Mouse (Mus musculus) CH12.LX (cell line): ENCODE data around the gene Itfg1. TPM values are rescaled to one million over a fixed set of nuclear protein-coding genes. Genes with fewer than 3 reads are reported as not detected.
A peak's percentile ranks its signal among the peaks of the same experiment; 100 is the strongest.

Source experiments
- DNase-seq: peaks from one replicate; pipeline ENCODE4 v3.0.0-alpha.2; 2013; ENCODE audit errors: extremely low read depth
- H3K27ac ChIP-seq: 2 replicates; pipeline ENCODE4 v1.5.1; 2012; ENCODE audit warnings: low read depth, mild to moderate bottlenecking, control low read depth, moderate library complexity; ENCODE audit not compliant: insufficient read depth
- H3K27me3 ChIP-seq: replicated peaks from 2 replicates; pipeline ENCODE3; 2012; ENCODE audit warnings: inconsistent platforms
- H3K36me3 ChIP-seq, 2 experiments: replicated peaks in 1 of 2; 2 replicates each; pipeline versions ENCODE3 to v1.6.1; 2012; ENCODE audit warnings: inconsistent platforms in 1 of 2, low read length in 1 of 2, mild to moderate bottlenecking in 1 of 2, mixed read lengths in 1 of 2, moderate library complexity in 1 of 2; ENCODE audit not compliant: control insufficient read depth in 1 of 2, insufficient read depth in 1 of 2
- H3K4me1 ChIP-seq, 2 experiments: 2 replicates each; pipeline ENCODE4 v1.6.1; 2012; ENCODE audit warnings: inconsistent platforms in 1 of 2, moderate library complexity in 1 of 2; ENCODE audit not compliant: insufficient read depth in 2 of 2, control insufficient read depth in 1 of 2
- H3K4me2 ChIP-seq: 2 replicates; pipeline ENCODE4 v1.6.1; 2012; ENCODE audit warnings: low read depth, mild to moderate bottlenecking, control low read depth; ENCODE audit not compliant: poor library complexity, insufficient read depth, severe bottlenecking
- H3K4me3 ChIP-seq, 3 experiments: fragments of 150-350 bp in 1 of 3; sonication (generic) in 1 of 3; replicated peaks in 1 of 3; 2 replicates each; pipeline versions ENCODE3 to v1.5.1; 2011 to 2012; ENCODE audit warnings: low read depth in 2 of 3, low read length in 2 of 3, mild to moderate bottlenecking in 2 of 3, moderate library complexity in 2 of 3, control low read depth in 1 of 3, improper control_type of control experiment in 1 of 3, inconsistent platforms in 1 of 3, mixed read lengths in 1 of 3; ENCODE audit not compliant: poor library complexity in 1 of 3
- H3K79me2 ChIP-seq: replicated peaks from 2 replicates; pipeline ENCODE4 v1.6.1; 2012; ENCODE audit warnings: mild to moderate bottlenecking, moderate library complexity; ENCODE audit not compliant: control insufficient read depth, poor library complexity, insufficient read depth, severe bottlenecking; ENCODE audit errors: extremely low read depth
- H3K9ac ChIP-seq: 2 replicates; pipeline ENCODE4 v1.6.1; 2012; ENCODE audit warnings: low read depth, mild to moderate bottlenecking, control low read depth, moderate library complexity; ENCODE audit not compliant: insufficient read depth
- H3K9me3 ChIP-seq: replicated peaks from 2 replicates; pipeline ENCODE3; 2012; ENCODE audit warnings: low read length, inconsistent platforms, mixed read lengths
- CHD1 ChIP-seq: IDR thresholded peaks from 2 replicates; pipeline ENCODE4 v1.6.1; 2012; ENCODE audit warnings: low read depth, low read length, improper control_type of control experiment, inconsistent platforms
- CHD2 ChIP-seq: IDR thresholded peaks from 2 replicates; pipeline ENCODE4 v1.6.1; 2011; ENCODE audit warnings: low read length, improper control_type of control experiment
- CTCF ChIP-seq, 2 experiments: IDR thresholded peaks in 1 of 2; conservative IDR thresholded peaks in 1 of 2; 2 replicates each; pipeline ENCODE4 v1.5.1; 2011 to 2012; ENCODE audit warnings: low read depth in 2 of 2, low read length in 2 of 2, improper control_type of control experiment in 1 of 2, inconsistent platforms in 1 of 2, mild to moderate bottlenecking in 1 of 2, moderate library complexity in 1 of 2
- E2F4 ChIP-seq: IDR thresholded peaks from 2 replicates; pipeline ENCODE4 v1.6.1; 2011; ENCODE audit warnings: low read depth, low read length, improper control_type of control experiment; ENCODE audit not compliant: insufficient replicate concordance
- ELF1 ChIP-seq: IDR thresholded peaks from 2 replicates; pipeline ENCODE4 v1.6.1; 2014; ENCODE audit warnings: low read depth, mild to moderate bottlenecking, inconsistent platforms, low read length, improper control_type of control experiment
- EP300 ChIP-seq: IDR thresholded peaks from 2 replicates; pipeline ENCODE4 v1.6.1; 2011; ENCODE audit warnings: low read length, improper control_type of control experiment
- ETS1 ChIP-seq: conservative IDR thresholded peaks from 2 replicates; pipeline ENCODE4 v1.6.1; 2012; ENCODE audit warnings: low read depth, mild to moderate bottlenecking, inconsistent platforms, low read length, improper control_type of control experiment, moderate library complexity
- IRF4 ChIP-seq: IDR thresholded peaks from 2 replicates; pipeline ENCODE4 v1.6.1; 2014; ENCODE audit warnings: low read depth, mild to moderate bottlenecking, inconsistent platforms, low read length, improper control_type of control experiment
- JUND ChIP-seq: conservative IDR thresholded peaks from 2 replicates; pipeline ENCODE4 v1.6.1; 2011; ENCODE audit warnings: low read depth, low read length, improper control_type of control experiment
- KAT2A ChIP-seq: IDR thresholded peaks from 2 replicates; pipeline ENCODE4 v1.6.1; 2012; ENCODE audit warnings: low read length, improper control_type of control experiment, inconsistent platforms; ENCODE audit not compliant: insufficient replicate concordance
- MAFK ChIP-seq: IDR thresholded peaks from 2 replicates; pipeline ENCODE4 v1.6.1; 2011; ENCODE audit warnings: low read length, improper control_type of control experiment; ENCODE audit not compliant: insufficient replicate concordance
- MAX ChIP-seq: IDR thresholded peaks from 2 replicates; pipeline ENCODE4 v1.6.1; 2011; ENCODE audit warnings: low read length, improper control_type of control experiment
- MAZ ChIP-seq: IDR thresholded peaks from 2 replicates; pipeline ENCODE4 v1.6.1; 2012; ENCODE audit warnings: low read depth, mild to moderate bottlenecking, inconsistent platforms, low read length, improper control_type of control experiment, moderate library complexity
- MEF2A ChIP-seq: IDR thresholded peaks from 2 replicates; pipeline ENCODE4 v1.6.1; 2014; ENCODE audit warnings: low read depth, mild to moderate bottlenecking, inconsistent platforms, low read length, improper control_type of control experiment, borderline replicate concordance
- MXI1 ChIP-seq: IDR thresholded peaks from 2 replicates; pipeline ENCODE4 v1.6.1; 2011; ENCODE audit warnings: mild to moderate bottlenecking, low read depth, low read length, improper control_type of control experiment
- MYC ChIP-seq: IDR thresholded peaks from 2 replicates; pipeline ENCODE4 v1.6.1; 2011; ENCODE audit warnings: low read depth, mild to moderate bottlenecking, improper control_type of control experiment, low read length
- NELFE ChIP-seq: IDR thresholded peaks from 2 replicates; pipeline ENCODE4 v1.6.1; 2011; ENCODE audit warnings: low read depth, low read length, improper control_type of control experiment
- NRF1 ChIP-seq: IDR thresholded peaks from 2 replicates; pipeline ENCODE4 v1.6.1; 2014; ENCODE audit warnings: low read depth, mild to moderate bottlenecking, inconsistent platforms, low read length, improper control_type of control experiment, moderate library complexity
- PAX5 ChIP-seq: IDR thresholded peaks from 2 replicates; pipeline ENCODE4 v1.6.1; 2012; ENCODE audit warnings: low read length, inconsistent platforms, mixed read lengths
- POLR2A ChIP-seq: IDR thresholded peaks from 2 replicates; pipeline ENCODE4 v1.6.1; 2011; ENCODE audit warnings: low read depth, mild to moderate bottlenecking, improper control_type of control experiment, low read length
- POLR2AphosphoS2 ChIP-seq: IDR thresholded peaks from 2 replicates; pipeline ENCODE4 v1.6.1; 2011; ENCODE audit warnings: low read depth, low read length, improper control_type of control experiment
- RAD21 ChIP-seq: IDR thresholded peaks from 2 replicates; pipeline ENCODE4 v1.6.1; 2011; ENCODE audit warnings: low read depth, mild to moderate bottlenecking, low read length, improper control_type of control experiment, moderate library complexity
- RCOR1 ChIP-seq: conservative IDR thresholded peaks from 2 replicates; pipeline ENCODE4 v1.6.1; 2012; ENCODE audit warnings: low read depth, mild to moderate bottlenecking, inconsistent platforms, low read length, improper control_type of control experiment
- SIN3A ChIP-seq: IDR thresholded peaks from 2 replicates; pipeline ENCODE4 v1.6.1; 2012; ENCODE audit warnings: low read length, improper control_type of control experiment, inconsistent platforms
- SMC3 ChIP-seq: IDR thresholded peaks from 2 replicates; pipeline ENCODE4 v1.6.1; 2011; ENCODE audit warnings: low read depth, low read length, improper control_type of control experiment
- TBP ChIP-seq: conservative IDR thresholded peaks from 2 replicates; pipeline ENCODE4 v1.6.1; 2011; ENCODE audit warnings: low read depth, low read length, improper control_type of control experiment
- TCF12 ChIP-seq: IDR thresholded peaks from 2 replicates; pipeline ENCODE4 v1.6.1; 2014; ENCODE audit warnings: low read depth, mild to moderate bottlenecking, inconsistent platforms, low read length, improper control_type of control experiment
- USF1 ChIP-seq: IDR thresholded peaks from 2 replicates; pipeline ENCODE4 v1.6.1; 2014; ENCODE audit warnings: low read depth, mild to moderate bottlenecking, inconsistent platforms, low read length, improper control_type of control experiment
- USF2 ChIP-seq: conservative IDR thresholded peaks from 2 replicates; pipeline ENCODE4 v1.6.1; 2011; ENCODE audit warnings: low read depth, low read length, improper control_type of control experiment
- ZC3H11A ChIP-seq: IDR thresholded peaks from 2 replicates; pipeline ENCODE4 v1.6.1; 2012; ENCODE audit warnings: low read depth, mild to moderate bottlenecking, inconsistent platforms, low read length, improper control_type of control experiment
- ZKSCAN1 ChIP-seq: IDR thresholded peaks from 2 replicates; pipeline ENCODE4 v1.6.1; 2012; ENCODE audit warnings: low read depth, inconsistent platforms, low read length, improper control_type of control experiment, borderline replicate concordance
- ZNF384 ChIP-seq: IDR thresholded peaks from 2 replicates; pipeline ENCODE4 v1.6.1; 2012; ENCODE audit warnings: low read depth, low read length, improper control_type of control experiment, inconsistent platforms
- dilution Hi-C: fragments of 300-500 bp; cut with MboI; formaldehyde crosslinking; loops from 2 replicates; pipeline ENCODE4 v1.14.3; 2020; ENCODE audit warnings: low sequenced_read_pairs; ENCODE audit not compliant: extremely low pct_unique_long_range_greater_than_20kb, extremely low pct_ligation_motif_present
- in situ Hi-C: fragments of 300-500 bp; cut with MboI; formaldehyde crosslinking; loops from 3 replicates; pipeline ENCODE4 v1.14.3; 2019; ENCODE audit warnings: low sequenced_read_pairs, low pct_ligation_motif_present, low pct_unique_long_range_greater_than_20kb, mixed read lengths
- polyA plus RNA-seq: library from polyadenylated mRNA; unstranded; fragments of >175 nt; gene quantifications from 2 replicates; pipeline ENCODE4 v1.2.1, GENCODE M21; 2012; ENCODE audit warnings: low read depth; ENCODE audit not compliant: insufficient read length
- total RNA-seq, 2 experiments: library from RNA; depleted of rRNA; stranded (reverse); fragments of 300-350 nt in 1 of 2; fragments of >200 nt in 1 of 2; gene quantifications; 2 replicates each; pipeline ENCODE4 v1.2.3; 2012 to 2014

The Itfg1 gene
- total and polyA plus RNA-seq, 3 experiments, result 25.1 to 55.3 (median 26.2) TPM

- no peak overlapping the region for H3K27ac ChIP-seq
- no peak overlapping the region for H3K4me3 ChIP-seq
- dilution Hi-C loops (no loop called here), in situ Hi-C loops (no loop called here)
- H3K9ac ChIP-seq, result no peak overlapping the region
- H3K27me3 ChIP-seq, result no peaks in the 10 kb centered on the region
- H3K4me1 ChIP-seq, result peaks cover 0 to 30% of the 10 kb centered on the region in 2 experiments; a peak in 1 of 4 replicates
- no peak for DNase-seq
- H3K9me3 ChIP-seq, result no peaks in the 10 kb centered on the region
- TF ChIP-seq RAD21 (no peak), POLR2A (no peak), USF2 (no peak), MEF2A (no peak), JUND (no peak), ETS1 (no peak), KAT2A (no peak), MAZ (no peak), MAFK (no peak), NELFE (no peak), RCOR1 (no peak), ZKSCAN1 (no peak), NRF1 (no peak), ZNF384 (no peak), MYC (no peak), CTCF (conservative IDR thresholded peaks at IDR 0.05 in 1 of 2, IDR thresholded peaks at IDR 0.05 in 1 of 2; ENCODE audit: low read depth in 2 of 2, low read length in 2 of 2) (no peak)
- peaks cover 6% of the 10 kb centered on the region; the same call in 1 of the 2 replicates for H3K79me2 ChIP-seq
- peaks cover 5 to 19% of the 10 kb centered on the region in 2 experiments for H3K36me3 ChIP-seq
- H3K4me2 ChIP-seq, result no peak overlapping the region
These were observed 5.2 kb upstream of the Itfg1 start for GRCm38 (mm10) chr8:85845887-85846286.

DNA sequence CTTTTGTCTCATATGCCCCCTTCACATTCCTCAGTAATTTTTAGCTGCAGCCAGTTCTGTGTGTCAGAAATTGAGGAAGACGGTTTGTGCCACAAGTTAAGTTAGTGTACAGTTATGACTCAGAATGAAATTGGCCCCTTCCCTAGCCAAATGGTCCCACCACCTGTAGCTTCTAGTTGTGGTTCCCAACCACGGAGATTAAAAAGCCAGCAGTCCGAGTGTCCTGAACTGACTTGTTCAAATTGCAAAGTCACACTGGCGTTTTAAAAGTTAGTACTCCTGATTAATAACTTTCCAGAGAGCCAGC is 721 bp upstream of the Itfg1 start:
- Histone ChIP-seq H3K4me2 (peak overlapping the region; percentile 98), H3K27ac (peak overlapping the region; percentile 70), H3K27me3 (no peaks in the 10 kb centered on the region), H3K79me2 (peaks cover 12% of the 10 kb centered on the region; the same call in 1 of the 2 replicates), H3K9me3 (no peaks in the 10 kb centered on the region), H3K9ac (peak overlapping the region; percentile 74), H3K4me1 (peaks cover 0 to 35% of the 10 kb centered on the region in 2 experiments; a peak in 2 of 4 replicates), H3K4me3 (peak overlapping the region; percentile 85 to 98 (median 88)), H3K36me3 (peaks cover 3 to 14% of the 10 kb centered on the region in 2 experiments)
- DNase-seq, result peak; percentile 72
- in situ Hi-C loops, result no loop called here
- dilution Hi-C loops, result no loop called here
- peak; percentile 55; the same call in 1 of the 2 replicates for TF ChIP-seq MAFK
- TF ChIP-seq PAX5, result no peak
- peak; percentile 83 for TF ChIP-seq TCF12
- no peak for TF ChIP-seq POLR2AphosphoS2
- TF ChIP-seq POLR2A, result no peak
- TF ChIP-seq CHD2, result peak; percentile 44; the same call in 1 of the 2 replicates
- TF ChIP-seq ZC3H11A, result no peak
- no peak for TF ChIP-seq CHD1
- peak; percentile 24; the same call in 1 of the 2 replicates for TF ChIP-seq ELF1
- TF ChIP-seq ZKSCAN1, result no peak
- TF ChIP-seq USF1, result no peak
- no peak for TF ChIP-seq NELFE
- 0 out of 2 replicates have a peak, but pooled peaks have one; percentile 49 for TF ChIP-seq SIN3A
- TF ChIP-seq SMC3, result no peak
- no peak for TF ChIP-seq TBP
- TF ChIP-seq KAT2A, result no peak
- TF ChIP-seq USF2, result no peak
- TF ChIP-seq MAX, result no peak
- TF ChIP-seq EP300, result peak; percentile 94
- TF ChIP-seq E2F4, result no peak
- peak; percentile 54; the same call in 1 of the 2 replicates for TF ChIP-seq MXI1
- TF ChIP-seq JUND, result peak; percentile 95
- no peak for TF ChIP-seq NRF1
- TF ChIP-seq MEF2A, result 0 out of 2 replicates have a peak, but pooled peaks have one; percentile 53
- peak; percentile 50; the same call in 1 of the 2 replicates for TF ChIP-seq ETS1
- TF ChIP-seq IRF4, result peak; percentile 97
